Mouse (Mus musculus) adrenal gland, adult 2 months (tissue): ENCODE data around the gene Lrrc56. TPM values are rescaled to one million over a fixed set of nuclear protein-coding genes. Genes with fewer than 3 reads are reported as not detected.

Experiments used
- DNase-seq: peaks from one replicate; pipeline ENCODE4 v3.0.0; 2021
- polyA plus RNA-seq: library from polyadenylated mRNA; depleted of rRNA; stranded (reverse); fragments of >200 nt; gene quantifications from 2 replicates; pipeline ENCODE4 v1.2.3, GENCODE M21; 2012
- total RNA-seq, 2 experiments: library from RNA; stranded (reverse); gene quantifications; 2 replicates each; pipeline ENCODE4 v1.2.3; 2021

Gene Lrrc56
- total and polyA plus RNA-seq, 3 experiments: 6.3 to 8.0 (median 8.0) TPM

DNA sequence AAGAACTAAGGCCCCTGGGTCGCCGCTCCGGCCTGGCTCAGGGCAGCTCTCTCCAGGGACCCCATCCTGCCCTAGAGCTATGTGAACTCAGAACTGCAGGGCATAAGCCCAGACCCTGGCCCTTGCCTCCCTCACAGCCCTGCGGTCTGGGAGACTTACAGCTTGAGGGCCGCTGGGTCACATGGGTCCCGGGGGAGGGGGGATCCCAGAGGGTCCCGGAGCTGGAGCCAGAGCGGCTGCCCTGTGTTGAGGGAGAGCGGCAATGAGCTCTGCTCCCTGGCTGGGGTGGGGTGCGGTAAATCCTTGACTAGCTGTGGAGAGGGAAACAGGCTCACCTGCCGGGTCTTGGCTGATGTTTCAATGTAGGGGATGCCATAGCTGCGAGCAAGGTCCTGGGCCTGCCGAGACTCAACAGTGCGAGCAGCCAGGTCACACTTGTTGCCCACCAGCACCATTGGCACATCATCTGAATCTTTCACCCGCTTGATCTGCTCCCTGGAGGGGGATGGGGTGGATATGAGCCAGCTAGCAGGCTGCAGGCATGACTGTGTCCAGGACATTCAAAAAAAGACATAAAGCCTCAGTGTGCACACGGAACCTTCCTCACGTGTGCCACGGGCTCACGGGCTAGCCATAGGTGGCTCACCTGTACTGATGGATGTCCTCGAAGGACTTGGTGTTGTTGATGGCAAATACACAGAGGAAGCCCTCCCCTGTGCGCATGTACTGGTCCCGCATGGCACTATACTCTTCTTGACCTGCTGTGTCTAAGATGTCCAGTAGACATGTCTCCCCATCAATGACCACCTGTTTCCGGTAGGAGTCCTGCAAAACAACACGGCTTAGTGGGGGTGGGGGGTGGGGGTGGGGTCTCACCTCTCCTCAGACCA, 1.9 kb upstream of the Lrrc56 start:
- DNase-seq: no peak

- DNase-seq: no peak
These were observed 1.1 kb upstream of the Lrrc56 start for GRCm38 (mm10) chr7:141192776-141193347.

DNA sequence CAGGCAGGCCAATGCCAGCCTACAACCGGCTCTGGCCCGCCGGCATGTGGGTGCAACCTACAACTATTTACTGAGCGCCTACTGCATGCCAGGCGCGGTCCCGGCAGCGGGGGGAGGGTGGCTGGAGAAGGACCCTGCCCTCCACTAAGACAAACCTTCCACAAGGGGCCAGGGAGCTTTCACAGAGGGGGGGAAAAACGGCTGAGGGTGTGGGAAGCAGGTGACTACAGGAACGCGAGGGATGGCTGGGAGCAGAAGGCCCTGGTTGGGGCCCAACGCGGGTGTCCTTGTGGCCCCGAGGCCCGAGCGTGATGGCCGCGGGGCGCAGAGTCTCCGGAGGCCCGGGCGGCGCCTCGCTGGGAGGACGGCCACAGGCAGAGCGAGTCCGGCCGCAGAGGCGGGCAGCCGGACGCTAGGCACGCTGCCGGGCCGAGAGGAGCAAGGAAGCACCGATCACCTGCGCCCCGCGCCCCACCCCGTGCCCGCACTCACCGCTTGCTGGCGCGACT, 555 bp upstream of the Lrrc56 start:
- DNase-seq: no peak

DNA sequence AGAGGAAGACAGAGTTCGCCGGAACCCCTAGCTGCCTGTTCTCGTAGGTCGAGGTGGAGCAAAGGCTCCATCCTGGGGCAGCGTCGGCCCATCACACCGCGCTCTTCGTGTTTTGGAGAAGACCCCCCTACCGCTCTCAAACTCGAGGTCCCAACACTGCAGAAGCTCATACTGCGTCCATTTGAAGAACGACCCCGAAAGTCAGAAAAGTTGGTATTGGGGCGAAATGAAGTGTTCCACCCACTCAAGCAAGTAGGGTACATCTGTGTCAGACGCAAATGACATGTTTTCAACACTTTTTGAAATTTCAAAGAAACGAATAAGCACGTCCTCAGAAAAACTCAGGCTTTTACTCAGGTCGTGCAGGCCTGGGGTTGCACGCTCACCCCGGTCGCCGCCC, 452 bp downstream of the Lrrc56 start:
- no peak for DNase-seq

- peak; percentile 92 for DNase-seq
These were observed 873 bp downstream of the Lrrc56 start for GRCm38 (mm10) chr7:141194830-141195229.

DNA sequence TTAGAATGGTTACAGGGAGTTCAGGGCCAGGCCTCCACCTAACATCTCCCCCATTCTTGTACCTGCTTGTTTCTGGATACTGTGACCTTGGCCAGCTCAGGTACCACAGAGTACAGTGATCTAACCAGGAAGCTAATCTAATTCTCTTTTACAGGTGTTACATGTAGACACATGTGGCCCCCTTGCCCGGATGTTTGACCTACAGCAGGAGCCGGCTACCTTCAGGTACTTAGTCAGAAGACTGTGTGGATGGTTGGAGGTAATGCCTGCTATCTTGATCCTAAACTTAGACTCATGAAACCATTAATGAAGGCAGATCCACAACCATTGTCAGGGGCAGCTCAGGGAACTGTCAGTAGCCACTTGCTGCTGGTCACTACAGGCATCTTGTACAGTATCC, 1.8 kb downstream of the Lrrc56 start:
- DNase-seq: no peak

GRCm38 (mm10) chr7:141196619-141197282, 2.8 kb downstream of the Lrrc56 start:
- DNase-seq: no peak

DNA sequence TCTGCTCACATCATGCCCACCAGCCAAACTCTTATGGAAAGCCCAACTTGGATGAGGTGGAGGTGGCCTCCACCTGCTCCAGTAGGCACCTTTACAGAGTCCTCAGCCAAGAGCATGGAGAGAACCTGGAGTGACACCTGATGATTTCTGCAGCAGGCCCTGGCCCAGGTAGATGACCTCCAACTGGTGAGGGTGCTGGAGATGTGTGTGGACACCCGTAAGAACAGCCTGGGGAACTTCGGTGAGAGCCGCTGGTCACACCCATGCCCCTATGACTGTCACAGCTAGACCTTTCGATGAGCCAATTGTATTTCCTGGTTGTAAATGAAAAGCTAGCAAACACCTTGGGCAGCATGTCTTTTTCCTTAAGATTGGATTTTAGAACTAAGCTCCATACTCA, 4.2 kb downstream of the Lrrc56 start:
- no peak for DNase-seq

DNA sequence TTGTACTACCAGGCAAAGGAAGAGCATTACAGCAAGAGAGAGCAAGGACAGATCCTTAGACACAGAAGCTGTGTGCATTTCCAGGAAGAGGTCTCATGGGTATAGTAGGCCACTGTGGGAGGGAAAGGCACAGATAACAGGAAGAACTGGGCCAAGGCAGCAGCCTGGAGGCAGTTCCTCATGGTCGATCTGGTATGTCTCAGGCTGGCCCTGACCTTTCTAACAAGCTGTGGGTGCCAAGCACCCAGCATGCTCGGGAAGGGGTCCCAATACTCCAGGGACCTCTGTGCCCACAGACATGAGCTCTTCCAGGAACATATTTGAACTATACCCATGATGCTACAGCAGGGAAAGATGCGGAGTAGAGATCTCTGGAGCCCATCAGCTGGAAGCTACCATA, 10.6 kb downstream of the Lrrc56 start:
- no peak for DNase-seq

DNA sequence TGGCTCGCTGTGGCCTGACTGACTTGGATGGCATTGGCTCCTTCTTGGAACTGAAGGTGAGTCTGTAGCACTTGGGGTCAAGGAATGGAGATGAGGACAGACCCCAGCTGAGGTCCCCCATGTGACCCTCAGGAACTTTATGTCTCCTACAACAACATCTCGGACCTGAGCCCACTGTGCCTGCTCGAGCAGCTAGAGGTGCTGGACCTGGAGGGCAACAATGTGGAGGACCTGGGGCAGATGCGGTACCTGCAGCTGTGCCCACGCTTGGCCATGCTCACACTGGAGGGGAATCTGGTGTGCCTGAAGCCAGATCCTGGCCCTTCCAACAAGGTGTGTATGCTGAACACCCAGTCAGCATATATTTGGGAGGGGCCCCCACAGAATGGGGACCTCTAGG, 11.5 kb downstream of the Lrrc56 start:
- DNase-seq: no peak

DNA sequence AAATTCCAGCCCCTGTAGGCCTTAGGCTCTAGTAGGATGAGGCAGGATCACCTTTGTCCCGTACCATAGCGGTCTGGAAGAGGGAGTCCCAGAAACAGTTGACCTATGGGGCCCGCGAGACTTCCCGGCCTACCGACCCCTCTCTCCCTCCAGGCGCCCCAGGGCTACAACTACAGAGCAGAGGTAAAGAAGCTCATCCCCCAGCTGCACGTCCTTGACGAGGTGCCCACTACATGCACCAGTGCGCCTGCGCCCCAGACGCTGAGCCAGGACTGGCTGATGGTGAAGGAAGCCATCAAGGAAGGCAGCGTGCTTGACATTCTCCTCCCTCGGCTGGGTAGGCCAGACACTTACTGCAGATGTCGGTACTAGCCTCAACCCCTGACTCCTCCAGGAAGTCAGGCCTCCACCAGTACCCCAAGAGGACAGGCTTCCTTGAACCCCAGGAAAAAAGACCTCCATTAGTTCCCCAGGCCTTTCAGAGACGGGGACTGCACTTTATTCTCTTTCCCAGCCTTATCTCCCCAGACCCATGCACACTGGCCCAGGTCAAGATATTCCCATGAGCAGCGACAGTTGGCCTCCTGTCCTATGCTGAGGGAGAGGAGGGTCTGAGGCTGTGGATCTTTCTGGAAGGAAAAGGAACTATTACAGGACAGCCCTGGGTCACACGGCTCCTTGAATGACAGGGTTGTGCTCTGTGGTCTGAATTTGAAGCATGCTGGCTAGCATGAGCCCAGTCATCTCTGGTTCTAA, 12.4 kb downstream of the Lrrc56 start:
- no peak for DNase-seq

DNA sequence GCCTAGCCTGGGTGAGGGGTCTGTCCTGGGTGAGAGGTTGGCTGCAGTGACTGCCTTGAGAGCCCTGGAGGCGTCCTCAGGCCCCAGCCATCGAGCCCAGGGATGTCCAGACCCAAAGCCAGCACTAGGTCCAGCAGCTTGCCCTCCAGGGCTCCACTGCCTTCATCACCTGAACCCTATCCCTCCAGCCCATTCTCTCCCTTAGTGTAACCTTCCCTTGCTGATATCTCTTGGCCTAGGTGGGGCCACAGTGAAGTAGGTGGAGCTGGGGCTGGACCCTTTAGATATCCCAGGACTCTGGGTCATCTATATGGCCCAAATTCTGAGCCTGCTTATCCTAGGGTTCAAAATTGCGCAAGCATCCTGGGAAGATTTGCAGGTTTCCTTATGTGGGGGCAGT, 15.6 kb downstream of the Lrrc56 start:
- no peak for DNase-seq

GRCm38 (mm10) chr7:141210137-141210536, 16.2 kb downstream of the Lrrc56 start:
- DNase-seq: no peak

GRCm38 (mm10) chr7:141210606-141211131, 16.7 kb downstream of the Lrrc56 start:
- DNase-seq: no peak

DNA sequence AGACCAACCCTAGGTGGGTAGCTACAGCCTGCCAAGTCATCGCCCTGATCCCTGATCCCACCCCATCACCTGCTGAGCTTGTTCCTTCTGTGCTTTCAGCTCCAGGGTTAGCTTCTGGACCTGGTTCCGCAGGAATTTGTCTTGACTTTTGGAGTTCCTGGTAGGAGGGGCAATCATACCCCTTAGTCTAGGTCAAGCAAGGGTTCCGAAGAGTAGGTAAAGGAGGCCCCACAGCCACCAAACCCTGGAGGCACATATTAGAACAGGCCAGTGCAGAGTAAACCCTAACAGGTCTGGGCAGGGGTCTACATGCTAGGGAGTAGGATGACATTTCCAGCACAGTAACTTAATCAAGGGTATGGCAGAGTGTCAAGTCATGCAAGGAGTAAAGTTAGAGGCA, 19.2 kb downstream of the Lrrc56 start:
- no peak for DNase-seq

DNA sequence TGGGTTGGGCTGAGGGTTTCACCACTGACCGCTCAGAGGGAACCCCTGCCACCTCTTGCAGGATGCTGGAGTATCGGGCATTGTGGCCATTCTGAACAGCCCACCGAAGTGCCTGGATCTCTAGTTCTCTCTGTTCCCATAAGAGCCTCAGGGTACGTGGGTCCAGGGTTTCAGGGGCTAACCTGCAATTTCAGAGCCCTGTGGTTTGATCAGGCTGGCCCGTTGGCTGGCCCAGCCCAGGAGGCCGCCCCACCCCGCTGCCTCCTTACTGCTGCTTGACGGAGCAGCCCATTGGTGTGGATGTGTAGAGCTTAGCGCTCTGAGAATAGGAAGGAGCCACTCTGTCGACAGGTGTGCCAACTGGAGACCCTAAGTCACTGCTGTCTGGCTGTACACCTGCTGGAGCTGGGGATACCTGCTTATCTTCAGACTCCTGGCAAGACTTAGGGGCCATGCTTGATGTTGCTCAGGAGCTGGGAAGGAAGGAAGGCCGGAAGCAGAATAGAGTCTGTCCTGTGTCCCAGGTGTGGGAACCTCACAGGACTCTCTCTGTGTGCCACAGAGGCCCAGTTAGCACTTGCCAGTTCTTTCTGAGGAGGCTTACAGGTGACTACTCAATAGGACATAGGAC, 19.8 kb downstream of the Lrrc56 start, which contains the start of gene Lmntd2:
Gene Lmntd2, minus strand, starts transcription at position 476 of the 631 bp plus-strand sequence.
- no peak for DNase-seq

- no peak for DNase-seq
These were observed 20.4 kb downstream of the Lrrc56 start for GRCm38 (mm10) chr7:141214310-141214709.

GRCm38 (mm10) chr7:141215101-141215879, 21.3 kb downstream of the Lrrc56 start, which contains the start of gene Rassf7:
TSS of gene Rassf7 (plus strand) at chr7:141215860.
- peak; percentile 95 for DNase-seq

GRCm38 (mm10) chr7:141215880-141216733, 22.1 kb downstream of the Lrrc56 start:
- peak; percentile 72 for DNase-seq
